Mouse (Mus musculus): ENCODE measurements at regions not wholly inside any gene's neighbourhood (a gene's known extent, or its start where the extent isn't known, plus 50 kb on each side); places are given as distances from the start of the nearest gene placed in this dataset.

DNA sequence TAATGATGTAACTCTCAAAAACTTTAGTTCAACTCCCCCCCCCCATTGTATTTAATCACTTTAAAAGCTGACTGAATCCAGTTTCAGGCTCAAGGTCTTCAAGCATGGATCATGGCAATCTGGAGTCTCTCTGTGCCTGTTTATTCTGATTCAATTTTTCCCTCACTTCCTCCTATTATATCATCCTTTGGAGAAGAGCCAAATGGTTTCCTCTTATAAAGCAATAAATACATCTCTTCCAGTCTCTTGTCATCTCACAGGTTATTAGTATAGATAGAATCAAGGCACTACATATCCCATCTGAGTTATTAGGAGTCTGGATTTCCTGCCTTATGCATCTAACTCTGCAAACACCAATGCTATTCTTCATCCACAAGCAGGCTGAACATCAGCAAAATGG, 530.2 kb upstream of the Pdcd1 start:
- in situ Hi-C loops (cut with MboI, MseI) = no loop called here

DNA sequence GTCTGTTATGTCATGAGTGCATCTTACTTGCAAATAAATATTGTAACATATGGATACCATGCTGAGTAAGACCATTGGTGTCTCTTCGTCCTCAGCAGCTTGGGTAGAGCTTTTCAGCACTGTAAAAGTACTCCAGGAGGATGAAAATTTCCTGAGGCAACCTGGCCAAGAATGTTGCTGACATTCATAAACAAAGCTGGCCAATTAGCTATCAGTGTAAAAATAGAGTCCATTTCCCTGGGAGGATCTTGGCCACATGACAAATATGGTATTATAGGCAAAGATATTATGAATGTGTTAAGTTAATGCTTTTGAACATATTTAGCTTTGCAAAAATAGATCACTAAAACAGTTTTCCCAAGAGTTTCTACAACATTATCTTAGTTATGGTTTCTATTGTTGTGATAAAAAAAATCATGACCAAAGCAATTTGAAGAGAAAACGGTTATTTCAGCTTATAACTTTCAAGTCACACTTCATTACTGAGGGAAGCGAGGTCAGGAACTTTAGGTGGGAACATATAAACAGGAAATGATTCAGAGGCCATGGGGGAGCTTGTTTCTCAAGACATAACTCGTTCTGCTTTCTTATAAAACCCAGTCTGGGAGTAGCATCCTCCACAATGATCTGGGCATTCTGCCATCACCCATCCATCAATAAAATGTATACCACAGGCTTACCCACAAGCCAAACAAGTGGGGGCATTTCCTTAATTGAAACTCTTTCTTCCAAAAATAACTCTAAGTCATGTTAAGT, 529.5 kb upstream of the Pdcd1 start:
- in situ Hi-C loops (cut with MboI, MseI) = no loop called here

DNA sequence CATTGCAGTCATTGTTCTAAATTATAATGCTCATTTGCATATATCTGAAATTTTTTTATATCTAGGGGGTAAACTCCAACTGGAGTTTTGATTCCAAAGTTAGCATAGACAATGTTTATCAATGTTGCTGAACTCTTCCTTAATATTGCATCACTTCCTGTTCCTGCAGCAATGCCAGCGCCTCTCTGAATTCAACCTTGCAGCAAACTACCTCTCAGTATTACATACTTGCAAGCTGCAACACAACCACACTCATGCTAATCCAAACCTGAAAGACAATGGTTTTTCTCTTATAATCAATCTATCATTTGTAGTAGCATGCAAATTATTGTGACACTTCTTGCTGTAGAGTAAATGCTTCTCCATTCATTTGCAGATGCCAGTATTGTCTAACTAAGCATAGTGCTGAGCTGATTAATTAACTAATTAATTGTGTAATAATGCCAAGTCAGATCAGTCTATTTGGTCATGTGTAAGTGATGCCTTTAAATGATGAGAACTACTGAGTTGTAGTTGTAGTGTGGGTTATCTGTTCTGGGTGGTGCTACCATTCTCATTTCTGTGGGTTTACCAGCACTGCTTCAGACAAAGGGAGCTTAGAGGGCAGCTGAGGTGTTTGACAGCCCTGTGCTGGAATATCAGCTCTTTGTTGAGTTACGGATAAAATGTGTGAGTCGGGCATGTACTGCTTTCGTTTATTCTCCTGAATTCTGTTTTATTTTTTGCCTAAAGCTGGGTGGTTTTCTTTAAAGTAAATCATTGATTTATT, 480.6 kb upstream of the Pdcd1 start:
- in situ Hi-C loops (cut with MboI, MseI) = no loop called here

DNA sequence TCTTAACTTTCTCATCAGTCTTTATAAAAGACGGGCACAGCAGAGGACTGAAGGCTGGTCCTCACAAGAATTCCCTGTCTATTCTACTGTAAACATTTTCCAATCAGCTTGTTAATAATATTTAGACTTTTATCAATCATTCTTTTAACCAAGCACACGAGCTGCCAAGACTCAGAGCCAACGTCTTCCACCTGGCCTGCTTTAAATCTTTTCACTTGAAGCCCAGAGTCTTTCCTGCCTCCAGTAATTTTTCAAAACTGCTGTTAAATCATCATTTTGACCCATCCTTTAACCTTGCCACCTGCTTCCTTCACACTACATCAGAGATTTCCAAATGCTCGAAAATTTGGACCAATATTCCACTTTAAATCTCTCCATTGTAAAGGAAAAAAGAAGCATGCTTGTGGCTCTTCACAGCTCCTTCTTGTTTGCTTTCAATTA, 451.7 kb upstream of the Pdcd1 start:
- in situ Hi-C loops (cut with MboI, MseI) = no loop called here

DNA sequence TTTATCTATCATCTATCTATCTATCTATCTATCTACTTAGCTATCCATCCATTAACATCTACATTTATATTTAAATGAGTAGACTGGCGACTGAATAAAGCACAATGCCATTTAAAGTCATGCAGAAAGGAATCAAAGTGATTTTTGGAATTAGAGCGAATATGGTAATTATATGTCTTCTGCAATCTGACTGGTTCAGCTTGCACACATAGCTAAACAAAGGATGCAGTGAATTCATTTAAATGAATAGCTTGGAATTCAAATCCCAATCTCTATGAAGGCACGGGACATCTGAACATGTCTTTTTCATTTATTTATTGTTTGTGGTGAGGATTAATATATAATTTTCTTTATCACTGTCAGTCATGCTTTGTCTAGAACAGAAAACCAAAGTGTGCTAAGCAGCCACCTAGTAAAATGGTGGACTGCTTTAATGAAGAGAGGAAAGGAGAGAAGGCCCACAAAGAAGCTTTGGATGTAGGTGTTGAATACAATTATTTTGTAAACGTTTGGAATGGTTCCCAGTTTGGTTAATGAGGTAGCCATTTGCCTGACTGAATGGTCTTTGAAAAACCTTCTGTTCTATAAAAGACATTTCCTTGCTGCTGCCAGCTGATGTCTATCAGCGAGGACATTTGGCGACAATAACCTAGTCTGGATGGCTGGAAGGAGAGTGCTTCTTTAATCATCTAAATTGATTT, 451.2 kb upstream of the Pdcd1 start:
- in situ Hi-C loops (cut with MboI, MseI) = no loop called here

DNA sequence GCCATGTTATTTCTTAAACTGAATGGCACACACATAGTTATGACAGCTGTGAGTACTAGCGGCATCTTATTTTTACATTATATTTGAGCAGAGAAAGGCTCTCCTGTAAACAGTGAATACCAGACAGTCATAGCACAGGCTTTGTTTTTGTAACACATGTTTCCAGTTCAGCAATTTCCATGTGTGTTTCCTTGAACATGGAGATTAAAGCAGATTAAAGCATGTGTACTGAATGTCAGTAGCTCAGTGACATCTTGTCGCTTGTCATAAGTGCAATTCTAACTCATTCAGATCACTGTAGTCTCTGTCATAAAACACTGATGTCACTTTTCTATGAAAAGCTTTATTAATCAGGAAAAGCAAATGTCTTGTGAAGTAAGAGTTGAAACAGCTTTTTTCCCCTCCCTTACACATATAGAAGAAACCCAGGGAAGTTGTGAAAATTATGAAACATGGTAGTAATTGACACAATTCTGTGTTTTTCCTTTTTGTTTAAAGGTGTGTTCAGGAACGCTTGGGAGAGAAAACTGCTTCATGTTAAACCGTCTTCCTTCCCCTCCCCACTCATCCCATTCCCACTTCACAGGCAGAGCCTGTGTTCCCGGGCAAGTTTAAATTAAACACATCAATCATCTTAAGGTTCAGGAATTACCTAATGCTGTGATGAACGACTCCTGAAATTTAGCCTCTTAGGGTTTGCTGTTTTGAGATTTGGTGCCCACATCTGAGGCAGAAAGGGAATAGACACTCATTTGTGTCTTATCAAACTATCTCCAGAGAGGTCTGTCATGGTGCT, 449.9 kb upstream of the Pdcd1 start:
- in situ Hi-C loops (cut with MboI, MseI) = no loop called here

DNA sequence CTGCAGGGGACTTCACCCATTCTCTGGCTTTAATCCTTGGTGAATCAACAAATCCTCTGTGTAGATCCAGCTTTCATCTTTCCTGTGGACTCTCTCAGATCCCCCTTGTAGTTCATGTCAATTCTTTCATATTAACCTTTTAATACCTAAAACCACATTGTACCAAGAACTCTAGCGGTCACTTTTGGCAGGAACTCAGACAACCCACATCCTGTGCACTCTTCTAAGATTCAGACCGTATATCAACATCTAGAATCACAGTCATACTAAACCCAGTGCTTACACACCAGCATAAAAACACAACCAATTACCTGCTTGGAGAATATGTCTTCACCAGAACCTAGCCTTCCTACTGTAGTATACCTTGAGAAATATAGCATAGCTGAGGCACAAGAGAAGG, 444.6 kb upstream of the Pdcd1 start:
- in situ Hi-C loops (cut with MboI, MseI) = no loop called here

DNA sequence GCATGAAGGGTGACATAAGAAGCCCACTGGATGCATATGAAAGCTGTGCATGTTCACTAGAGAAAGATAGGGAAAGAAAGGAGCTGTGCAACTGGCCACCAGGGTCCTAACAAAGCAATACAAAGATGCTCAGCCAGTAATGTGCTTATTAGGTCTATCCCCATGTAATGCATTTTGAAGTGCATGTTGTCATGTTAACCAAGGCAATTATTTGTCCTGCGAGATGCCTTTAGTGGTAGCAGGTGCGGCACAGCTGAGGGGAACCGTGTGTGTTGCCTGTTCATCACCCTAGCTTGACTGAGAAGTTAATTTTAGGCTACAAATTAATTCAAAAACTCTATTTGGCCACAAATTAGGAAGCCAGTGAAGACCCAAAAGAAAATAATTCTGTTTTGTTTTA, 444.0 kb upstream of the Pdcd1 start:
- in situ Hi-C loops (cut with MboI, MseI) = no loop called here

DNA sequence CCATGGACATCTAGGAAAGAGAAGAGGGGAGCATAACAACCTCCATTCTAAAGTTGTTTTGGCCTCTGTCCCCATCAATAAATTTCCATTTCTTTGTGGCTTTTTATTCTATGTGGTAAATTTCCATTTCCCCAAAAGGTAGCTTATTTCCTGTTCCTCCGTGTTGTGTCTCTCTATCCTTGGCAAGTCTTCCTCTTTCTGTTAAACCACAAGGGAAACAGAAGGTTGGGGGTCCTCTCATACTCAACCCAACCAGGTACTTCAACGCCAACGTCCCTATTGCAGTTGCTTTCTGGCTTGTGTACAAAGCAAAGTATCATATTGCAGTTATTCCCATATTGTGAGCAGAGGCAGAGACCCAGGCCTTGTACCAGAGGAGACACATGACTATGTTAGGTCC, 434.7 kb upstream of the Pdcd1 start:
- in situ Hi-C loops (cut with MboI, MseI) = no loop called here

DNA sequence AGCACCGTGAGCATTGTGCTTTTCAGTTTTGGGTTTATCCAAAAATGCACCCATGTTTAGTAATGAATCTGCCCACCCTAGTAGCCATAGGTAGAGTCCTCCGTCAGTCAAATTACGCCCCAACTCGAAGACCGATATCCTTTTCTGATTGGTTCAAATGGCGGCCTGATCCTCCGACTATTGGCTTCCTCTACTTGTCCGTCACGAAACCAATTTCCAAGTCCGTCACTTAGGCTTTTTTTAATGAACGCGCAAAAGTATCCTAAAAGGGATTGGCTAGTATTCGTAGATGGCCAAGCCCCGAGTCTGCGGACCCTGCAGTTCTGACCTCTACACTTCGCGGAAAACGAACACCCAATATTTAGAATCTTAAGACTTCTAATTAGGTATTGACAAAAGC, 417.5 kb upstream of the Pdcd1 start:
- in situ Hi-C loops (cut with MboI, MseI) = loop anchor here (25.0 kb wide), 1 partner anchor 1533 kb away; the partner anchor contains the start of gene Capn10

DNA sequence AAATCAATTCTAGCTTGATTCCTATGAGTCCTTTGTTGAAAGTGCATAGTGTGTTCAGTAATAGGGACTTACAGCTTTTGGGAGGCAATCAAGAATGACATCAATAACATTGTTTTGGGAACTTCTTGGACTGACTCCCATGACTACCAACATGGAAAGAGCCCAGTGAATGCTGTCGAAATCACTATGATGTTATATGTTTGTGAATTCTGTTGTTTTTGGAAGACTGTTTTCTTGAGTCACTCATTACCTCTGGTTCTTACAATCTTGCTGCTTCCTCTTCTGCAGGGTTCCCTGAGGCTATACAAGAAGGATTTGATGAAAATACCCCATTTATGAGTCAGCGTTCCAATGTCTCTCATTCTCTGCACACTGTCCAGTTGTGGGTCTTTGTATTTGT, 371.4 kb upstream of the Pdcd1 start:
- in situ Hi-C loops (cut with MboI, MseI) = no loop called here

DNA sequence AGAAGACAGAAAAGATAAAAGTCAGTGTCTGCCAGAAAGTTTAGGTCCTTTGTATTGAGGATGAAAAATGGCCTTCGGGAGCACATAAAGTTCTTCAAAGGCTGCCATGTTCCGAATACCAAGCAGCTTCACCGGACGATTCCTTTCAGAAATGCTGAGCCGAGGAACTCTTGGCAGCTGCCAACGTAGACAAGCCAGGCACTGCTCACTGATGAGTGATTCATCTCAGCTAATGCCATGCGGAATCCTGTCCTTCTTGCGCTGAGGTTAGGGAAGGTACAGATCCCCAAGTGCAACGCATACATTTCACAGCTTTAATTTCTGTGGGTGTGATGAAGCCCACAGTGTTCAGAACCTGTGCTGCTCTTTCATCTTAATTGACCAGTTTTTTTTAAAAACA, 360.7 kb upstream of the Pdcd1 start:
- in situ Hi-C loops (cut with MboI, MseI) = no loop called here

DNA sequence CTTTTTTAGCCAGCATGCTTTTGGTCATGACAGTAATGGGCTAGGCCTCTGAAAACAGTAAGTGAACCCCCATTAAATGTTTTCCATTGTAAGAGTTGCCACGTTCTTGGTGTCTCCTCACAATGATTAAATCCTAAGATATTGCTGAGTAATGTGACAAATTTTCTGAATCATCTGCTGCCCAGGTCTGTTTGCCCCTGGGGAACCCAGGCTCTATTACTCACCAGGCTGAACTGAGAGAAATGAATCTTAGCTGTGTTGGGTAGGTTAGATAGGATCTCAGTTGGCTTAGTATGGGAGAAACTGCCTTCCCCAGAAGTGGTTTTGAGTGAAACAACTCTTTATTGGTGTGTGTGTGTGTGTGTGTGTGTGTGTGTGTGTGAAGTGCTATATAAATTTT, 314.3 kb upstream of the Pdcd1 start:
- in situ Hi-C loops (cut with MboI, MseI) = no loop called here

DNA sequence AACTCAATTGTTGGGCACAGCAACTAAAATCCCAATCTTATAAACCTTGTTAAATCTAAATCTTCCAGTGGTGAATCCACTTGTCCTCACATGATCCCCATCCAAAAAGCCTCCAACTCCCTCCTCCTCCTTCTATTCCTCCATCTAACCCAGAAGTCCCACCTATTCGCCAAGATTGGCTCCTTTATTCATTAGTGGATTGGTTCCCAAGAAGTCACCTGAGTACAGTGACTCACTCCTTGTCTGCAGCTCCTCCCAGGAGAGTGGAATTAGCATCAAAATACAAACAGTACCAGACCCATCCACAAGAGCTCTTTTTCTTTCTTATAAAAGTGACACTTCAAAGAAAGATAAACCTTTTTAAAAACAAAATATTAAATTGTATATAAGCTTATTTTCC, 304.6 kb upstream of the Pdcd1 start:
- in situ Hi-C loops (cut with MboI, MseI) = no loop called here

DNA sequence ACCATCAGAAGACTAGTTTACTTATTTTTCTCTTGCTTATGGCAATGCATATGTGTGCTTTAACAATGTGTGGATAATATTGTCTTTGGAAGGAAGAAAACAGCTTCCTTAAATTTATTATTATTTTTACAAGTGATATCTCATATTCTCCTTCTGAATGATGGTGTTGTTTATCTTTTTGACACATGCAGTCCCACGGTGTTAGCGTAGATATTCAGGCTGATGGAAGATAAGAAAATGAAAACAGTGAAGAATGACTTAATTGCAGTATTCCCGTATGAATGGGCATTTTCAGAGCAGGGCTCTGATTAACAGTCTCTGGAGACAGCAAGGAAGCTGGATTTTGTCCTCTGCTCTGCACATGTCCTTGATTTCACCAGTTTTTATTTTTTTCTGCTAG, 303.5 kb upstream of the Pdcd1 start:
- in situ Hi-C loops (cut with MboI, MseI) = no loop called here

DNA sequence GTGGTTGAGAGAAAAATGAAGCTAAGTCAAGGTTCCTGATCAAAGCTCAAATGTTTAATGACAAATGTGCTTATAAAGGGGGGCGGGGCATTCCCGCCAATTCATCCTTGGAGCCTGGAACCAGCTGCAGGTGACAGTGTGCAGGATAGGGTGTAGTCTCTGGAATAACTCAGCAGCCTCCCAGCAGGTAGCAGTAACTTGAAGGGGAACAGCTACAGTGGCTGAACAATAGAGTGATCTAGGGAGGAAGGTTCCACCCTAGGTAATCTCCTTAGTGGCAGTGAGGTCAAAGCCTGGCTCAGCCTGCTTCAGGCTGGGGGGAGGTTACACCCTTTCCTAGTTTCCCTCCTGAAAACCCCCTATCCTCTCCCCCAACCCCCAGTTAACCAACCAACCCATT, 290.2 kb upstream of the Pdcd1 start:
- in situ Hi-C loops (cut with MboI, MseI) = no loop called here

DNA sequence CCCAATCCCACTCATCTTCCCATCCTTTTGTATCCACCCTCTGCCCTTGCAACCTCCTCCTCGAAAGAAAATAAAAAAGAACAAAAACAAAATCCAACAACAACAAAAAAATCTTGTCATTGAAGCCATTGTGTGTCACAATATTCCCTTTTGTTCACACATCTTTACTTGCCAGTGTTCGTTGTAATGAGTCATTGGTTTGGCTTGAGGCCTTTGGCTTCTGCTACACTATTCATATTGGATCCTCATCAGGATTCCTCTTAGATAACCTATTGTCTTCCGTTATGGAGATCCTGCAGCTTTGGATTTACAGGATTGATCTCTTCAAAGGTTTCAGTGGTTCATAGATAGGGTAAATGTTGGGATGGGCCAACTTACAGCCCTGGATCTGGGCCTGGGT, 288.9 kb upstream of the Pdcd1 start:
- in situ Hi-C loops (cut with MboI, MseI) = no loop called here

DNA sequence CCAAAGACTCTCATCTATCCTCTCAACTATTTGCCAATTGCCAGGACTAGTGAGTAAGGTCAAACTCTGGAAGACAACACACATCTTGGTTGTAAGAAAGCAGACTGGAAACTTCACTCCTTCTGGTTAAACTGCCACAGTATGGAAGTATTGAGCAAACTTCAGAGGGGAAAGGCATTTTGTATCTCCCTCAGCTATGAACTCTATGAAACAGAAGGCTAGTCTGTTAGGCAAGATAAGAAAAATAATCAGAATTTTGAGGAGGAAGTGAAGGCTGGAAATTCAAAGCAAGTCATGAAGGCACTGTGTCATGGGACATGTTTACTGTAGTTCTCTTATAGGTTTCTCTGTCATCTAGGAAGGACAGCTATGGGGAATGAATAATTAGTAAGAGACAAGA, 265.7 kb upstream of the Pdcd1 start:
- in situ Hi-C loops (cut with MboI, MseI) = no loop called here

DNA sequence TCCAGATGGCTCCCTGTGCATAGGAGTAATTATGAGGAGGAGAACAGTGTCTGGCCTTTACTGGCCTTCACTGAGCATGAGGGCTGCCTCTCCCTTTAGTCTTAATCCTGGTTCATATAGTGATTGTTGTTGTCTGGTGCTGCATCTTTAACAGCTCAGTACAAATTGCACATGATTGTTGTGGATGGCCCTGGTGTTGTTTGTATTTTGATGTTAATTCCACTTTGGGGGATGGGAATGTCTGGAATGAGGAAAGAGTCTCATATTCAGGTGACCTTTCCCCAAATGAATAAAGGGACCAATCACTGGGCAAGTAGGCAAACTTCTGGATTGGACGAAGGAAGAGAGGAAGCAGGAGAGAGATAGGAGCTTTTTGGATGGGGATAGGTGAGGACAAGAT, 246.0 kb upstream of the Pdcd1 start:
- in situ Hi-C loops (cut with MboI, MseI) = no loop called here

DNA sequence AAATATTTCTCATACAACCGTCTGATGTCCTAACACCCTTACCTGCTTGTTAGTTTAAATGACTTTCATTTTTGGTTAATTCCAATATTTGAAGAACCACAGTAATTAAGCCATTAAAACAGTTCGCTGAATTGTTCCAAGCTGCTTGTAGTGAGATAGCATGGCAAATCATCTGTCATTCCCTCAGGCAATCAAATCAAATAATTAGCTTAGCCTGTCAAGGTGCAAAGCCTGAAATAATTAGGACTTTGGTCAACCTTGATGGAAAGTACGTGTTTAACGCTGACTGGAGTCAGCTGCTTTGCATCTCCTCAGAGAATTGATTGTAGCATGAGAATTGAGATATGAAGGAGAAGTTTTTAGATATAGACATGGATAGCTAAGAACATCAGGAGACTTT, 220.2 kb upstream of the Pdcd1 start:
- in situ Hi-C loops (cut with MboI, MseI) = no loop called here

DNA sequence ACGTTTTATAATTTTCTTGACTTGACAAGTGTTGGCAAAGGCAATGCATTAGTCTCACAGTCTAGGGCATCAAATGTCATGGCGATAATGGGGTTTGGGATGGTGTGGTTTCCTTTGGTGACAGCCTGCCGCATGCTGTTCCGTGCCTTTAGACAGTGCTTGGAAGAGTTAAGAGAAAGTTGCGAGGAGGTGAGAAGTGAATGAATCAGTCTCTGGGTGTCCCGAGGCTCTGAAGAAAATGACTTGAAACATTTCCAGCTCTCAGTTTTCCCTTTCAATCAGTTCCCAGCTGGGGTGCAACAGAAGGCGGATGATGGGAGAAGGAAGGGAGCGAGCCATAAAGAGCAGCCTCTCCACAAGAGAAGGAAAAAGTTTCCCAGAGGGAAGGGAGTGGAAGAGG, 211.0 kb upstream of the Pdcd1 start:
- in situ Hi-C loops (cut with MboI, MseI) = no loop called here

DNA sequence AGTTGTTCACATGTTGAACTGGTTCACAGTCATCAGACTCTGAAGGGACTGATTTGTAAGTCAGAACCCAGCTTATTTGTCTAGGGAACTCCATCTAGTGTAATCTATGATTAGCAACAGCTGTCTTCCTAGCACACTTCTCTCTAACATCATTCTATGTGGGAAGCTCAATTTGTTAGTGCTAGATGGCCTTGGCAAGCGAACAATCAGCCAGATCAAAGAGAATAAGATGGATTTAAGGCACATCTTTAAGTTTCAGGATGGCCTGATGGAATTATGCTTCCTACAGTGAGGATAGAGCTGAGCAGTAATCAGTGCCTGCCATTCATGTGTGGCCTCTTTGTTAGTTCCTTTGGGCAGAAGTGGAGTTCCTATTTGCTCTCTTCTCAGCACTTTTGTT, 183.1 kb upstream of the Pdcd1 start:
- in situ Hi-C loops (cut with MboI, MseI) = no loop called here

Data from T-helper 1 cell (primary cell).